Mouse (Mus musculus) midbrain, embryonic 12.5 days (tissue): ENCODE data around the gene Fbln2. TPM values are rescaled to one million over a fixed set of nuclear protein-coding genes. Genes with fewer than 3 reads are reported as not detected.

ENCODE experiments used
- ATAC-seq: fragments of 200-750 bp; cut with Nextera tagmentation; 2 replicates; pipeline ENCODE4 v1.8.0; 2017; ENCODE audit warnings: low read depth, moderate TSS enrichment, moderate library complexity; ENCODE audit not compliant: low FRiP score
- H3K27ac ChIP-seq: fragments of 300-500 bp; sonication (generic); replicated peaks from 2 replicates; pipeline ENCODE4 v1.5.1; 2016; ENCODE audit warnings: mild to moderate bottlenecking
- H3K27me3 ChIP-seq: fragments of 300-500 bp; sonication (generic); 2 replicates; pipeline ENCODE4 v1.6.1; 2016; ENCODE audit warnings: mild to moderate bottlenecking
- H3K36me3 ChIP-seq: fragments of 300-500 bp; sonication (generic); 2 replicates; pipeline ENCODE4 v1.6.1; 2016
- H3K4me1 ChIP-seq: fragments of 300-500 bp; sonication (generic); 2 replicates; pipeline ENCODE4 v1.6.1; 2016
- H3K4me2 ChIP-seq: fragments of 300-500 bp; sonication (generic); replicated peaks from 2 replicates; pipeline ENCODE4 v1.6.1; 2016; ENCODE audit warnings: mild to moderate bottlenecking, moderate library complexity
- H3K4me3 ChIP-seq: fragments of 300-500 bp; sonication (generic); 2 replicates; pipeline ENCODE4 v1.5.1; 2016; ENCODE audit warnings: mild to moderate bottlenecking
- H3K9ac ChIP-seq: fragments of 300-500 bp; sonication (generic); replicated peaks from 2 replicates; pipeline ENCODE4 v1.6.1; 2016; ENCODE audit warnings: mild to moderate bottlenecking, moderate library complexity
- H3K9me3 ChIP-seq: fragments of 300-500 bp; sonication (generic); 2 replicates; pipeline ENCODE4 v1.6.1; 2016; ENCODE audit warnings: mild to moderate bottlenecking
- WGBS: fragments of 180-500 bp; shearing (Covaris S2); methylation state at CpG from one replicate; pipeline ENCODE4 v1.1.7; 2016; 5-methylcytosine and 5-hydroxymethylcytosine counted together
- polyA plus RNA-seq: library from polyadenylated mRNA; unstranded; fragments of >200 nt; fragmentation: Nextera tagmentation; extraction: Ambion mirVana; gene quantifications from 2 replicates; pipeline ENCODE4 v1.2.1, GENCODE M21; 2016

The Fbln2 gene
- polyA plus RNA-seq, 1 experiment from 2014 or later = 66.6 TPM

- Histone ChIP-seq H3K9me3 (no peaks in the 10 kb centered on the region), H3K4me2 (no peak overlapping the region), H3K4me3 (no peak overlapping the region), H3K36me3 (no peaks in the 10 kb centered on the region), H3K9ac (no peak overlapping the region), H3K27ac (no peak overlapping the region), H3K4me1 (peaks cover 9% of the 10 kb centered on the region), H3K27me3 (peaks cover 17% of the 10 kb centered on the region)
- 85% methylated on average over 16 of the region's 16 CpGs for WGBS
- no peak for ATAC-seq
Observed at GRCm38 (mm10) chr6:91259440-91260120, 47.3 kb downstream of the Fbln2 start.

DNA sequence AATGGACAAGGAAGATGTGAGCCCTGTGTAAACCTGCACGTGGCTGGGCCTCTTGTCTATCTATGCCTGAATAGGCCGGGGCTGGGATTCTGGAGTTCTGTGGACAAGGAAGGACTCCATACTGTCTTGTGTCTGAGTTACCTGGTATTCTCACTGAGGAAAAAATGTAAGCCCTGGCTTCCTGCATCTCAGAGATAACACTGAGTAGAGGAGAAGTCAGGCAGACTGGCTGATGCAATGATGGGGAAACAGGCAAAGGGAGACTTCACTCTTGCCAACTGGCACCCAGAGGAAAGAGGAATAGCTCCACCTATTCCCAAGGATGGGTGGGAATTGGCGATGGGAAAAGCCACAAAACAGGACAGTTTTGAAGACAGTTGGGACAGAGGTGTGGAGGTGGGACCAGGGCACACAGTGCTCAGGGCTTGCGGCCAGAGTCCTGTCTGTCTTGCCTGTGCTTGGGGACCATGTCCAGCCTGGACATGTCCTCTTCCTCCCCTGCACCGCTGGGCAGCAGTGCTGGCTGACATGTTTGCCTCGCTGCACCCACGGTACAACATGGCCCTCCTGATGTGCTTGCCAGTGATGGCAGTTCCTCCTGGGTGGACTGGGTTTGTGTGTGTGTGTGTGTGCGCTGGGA lies 48.2 kb downstream of the Fbln2 start:
- H3K27me3 ChIP-seq = peaks cover 17% of the 10 kb centered on the region
- no peaks in the 10 kb centered on the region for H3K9me3 ChIP-seq
- H3K9ac ChIP-seq = no peak overlapping the region
- peaks cover 11% of the 10 kb centered on the region for H3K4me1 ChIP-seq
- H3K4me3 ChIP-seq = no peak overlapping the region
- no peaks in the 10 kb centered on the region for H3K36me3 ChIP-seq
- ATAC-seq = no peak
- no peak overlapping the region for H3K4me2 ChIP-seq
- 83% methylated on average over 8 of the region's 8 CpGs for WGBS
- H3K27ac ChIP-seq = no peak overlapping the region

GRCm38 (mm10) chr6:91260987-91261367 lies 48.7 kb downstream of the Fbln2 start:
- WGBS = 41% methylated on average over 3 of the region's 3 CpGs

GRCm38 (mm10) chr6:91265616-91266015 lies 53.4 kb downstream of the Fbln2 start:
- Histone ChIP-seq H3K9me3 (no peaks in the 10 kb centered on the region), H3K9ac (no peak overlapping the region)
- ATAC-seq = no peak

More at GRCm38 (mm10) chr6:91260987-91261367, 48.7 kb downstream of the Fbln2 start:
- Histone ChIP-seq H3K4me3 (no peak overlapping the region), H3K9ac (no peak overlapping the region), H3K4me1 (peaks cover 11% of the 10 kb centered on the region), H3K9me3 (no peaks in the 10 kb centered on the region), H3K36me3 (no peaks in the 10 kb centered on the region), H3K27me3 (peaks cover 17% of the 10 kb centered on the region), H3K4me2 (no peak overlapping the region), H3K27ac (0 out of 2 replicates have a peak overlapping the region, but pooled peaks have one; percentile 11)
- no peak for ATAC-seq

GRCm38 (mm10) chr6:91266647-91267046 lies 54.4 kb downstream of the Fbln2 start:
- peaks cover 4% of the 10 kb centered on the region; the same call in 1 of the 2 replicates for H3K4me1 ChIP-seq
- no peak for ATAC-seq
- no peaks in the 10 kb centered on the region for H3K36me3 ChIP-seq
- no peak overlapping the region for H3K4me3 ChIP-seq
- H3K27me3 ChIP-seq = 0 out of 2 replicates have a peak, but pooled peaks cover 3% of the 10 kb centered on the region
- H3K27ac ChIP-seq = no peak overlapping the region
- WGBS = 86% methylated on average over 1 of the region's 1 CpGs
- H3K9me3 ChIP-seq = no peaks in the 10 kb centered on the region
- H3K4me2 ChIP-seq = no peak overlapping the region
- no peak overlapping the region for H3K9ac ChIP-seq

More at GRCm38 (mm10) chr6:91265616-91266015, 53.4 kb downstream of the Fbln2 start:
- Histone ChIP-seq H3K27me3 (0 out of 2 replicates have a peak, but pooled peaks cover 5% of the 10 kb centered on the region), H3K4me2 (no peak overlapping the region), H3K27ac (no peak overlapping the region), H3K4me3 (no peak overlapping the region), H3K36me3 (no peaks in the 10 kb centered on the region), H3K4me1 (peaks cover 13% of the 10 kb centered on the region)
- 88% methylated on average over 12 of the region's 12 CpGs for WGBS

DNA sequence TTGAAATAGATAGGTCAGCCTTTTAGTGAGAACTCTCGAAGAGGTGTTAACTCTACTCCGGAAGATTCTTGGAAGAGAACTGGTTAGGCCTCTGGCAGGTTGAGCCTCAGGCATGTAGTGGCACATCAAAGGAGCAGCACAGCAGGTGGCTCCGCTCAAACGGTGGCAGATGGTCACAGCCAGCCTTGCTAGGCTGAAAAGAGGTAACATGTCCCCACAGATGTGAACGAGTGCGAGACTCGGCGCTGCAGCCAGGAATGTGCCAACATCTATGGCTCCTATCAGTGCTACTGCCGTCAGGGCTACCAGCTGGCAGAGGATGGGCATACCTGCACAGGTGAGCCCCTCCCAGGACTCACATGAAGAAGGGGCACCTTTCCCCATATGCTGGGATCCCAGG lies 56.1 kb downstream of the Fbln2 start:
- no peaks in the 10 kb centered on the region for H3K9me3 ChIP-seq
- no peak overlapping the region for H3K4me3 ChIP-seq
- H3K27me3 ChIP-seq = no peaks in the 10 kb centered on the region
- peaks cover 4% of the 10 kb centered on the region; the same call in 1 of the 2 replicates for H3K4me1 ChIP-seq
- no peak overlapping the region for H3K4me2 ChIP-seq
- WGBS = 66% methylated on average over 9 of the region's 9 CpGs
- no peak overlapping the region for H3K27ac ChIP-seq
- H3K9ac ChIP-seq = no peak overlapping the region
- ATAC-seq = no peak
- H3K36me3 ChIP-seq = no peaks in the 10 kb centered on the region

DNA sequence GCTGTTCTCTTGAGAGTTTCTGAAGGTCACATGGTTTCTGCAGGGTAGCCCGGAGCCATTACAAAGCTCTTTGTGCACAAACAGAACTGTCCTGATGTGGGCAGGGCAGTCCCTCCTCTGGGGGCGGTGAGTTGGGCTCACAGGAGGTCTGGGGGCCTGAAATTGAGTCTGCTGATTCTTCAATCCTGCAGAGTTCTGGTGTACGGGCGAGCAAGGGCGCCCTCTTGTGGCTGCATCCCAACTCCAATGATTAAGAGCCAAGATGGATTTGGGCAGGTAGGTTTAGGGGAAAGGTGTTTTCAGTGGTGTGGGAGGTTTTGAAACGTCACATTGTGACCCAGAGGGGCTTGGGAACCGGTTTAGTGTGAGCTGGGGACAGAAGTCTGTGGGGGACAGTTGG lies 65.3 kb downstream of the Fbln2 start:
- Histone ChIP-seq H3K4me1 (peaks cover 4% of the 10 kb centered on the region; the same call in 1 of the 2 replicates), H3K27ac (no peak overlapping the region), H3K36me3 (no peaks in the 10 kb centered on the region), H3K9ac (no peak overlapping the region), H3K4me2 (no peak overlapping the region), H3K27me3 (peaks cover 39% of the 10 kb centered on the region), H3K4me3 (no peak overlapping the region), H3K9me3 (no peaks in the 10 kb centered on the region)
- WGBS = 2% methylated on average over 7 of the region's 7 CpGs
- peak; percentile 25; the same call in 1 of the 2 replicates for ATAC-seq

GRCm38 (mm10) chr6:91278302-91278701 lies 66.0 kb downstream of the Fbln2 start:
- Histone ChIP-seq H3K27ac (0 out of 2 replicates have a peak overlapping the region, but pooled peaks have one; percentile 11), H3K4me1 (peaks cover 4% of the 10 kb centered on the region; the same call in 1 of the 2 replicates), H3K27me3 (peaks cover 47% of the 10 kb centered on the region), H3K36me3 (no peaks in the 10 kb centered on the region), H3K9me3 (no peaks in the 10 kb centered on the region), H3K9ac (no peak overlapping the region; the same call in 1 of the 2 replicates), H3K4me2 (no peak overlapping the region), H3K4me3 (no peak overlapping the region)
- no peak for ATAC-seq
- 8% methylated on average over 1 of the region's 1 CpGs for WGBS

DNA sequence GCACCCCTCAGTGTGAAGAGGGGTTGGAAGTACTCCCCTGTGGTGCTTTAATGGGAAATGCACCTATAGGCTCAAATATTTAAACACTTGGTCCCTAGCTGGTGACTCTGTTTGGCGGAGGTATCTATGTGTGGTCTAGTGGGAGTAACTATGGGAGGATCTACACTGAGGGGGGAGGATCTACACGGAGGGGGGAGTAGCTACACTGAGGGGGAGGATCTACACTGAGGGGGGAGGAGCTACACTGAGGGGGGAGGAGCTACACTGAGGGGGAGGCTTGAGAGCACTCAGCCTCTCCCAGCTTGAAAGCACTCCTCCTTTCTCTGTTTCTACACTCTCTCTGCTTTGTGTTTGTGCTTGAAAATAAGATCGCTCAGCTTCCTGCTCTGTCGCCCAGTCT lies 67.2 kb downstream of the Fbln2 start:
- 38% methylated on average over 4 of the region's 4 CpGs for WGBS
- no peak overlapping the region for H3K4me2 ChIP-seq
- H3K27me3 ChIP-seq = peaks cover 56% of the 10 kb centered on the region
- H3K4me3 ChIP-seq = no peak overlapping the region
- ATAC-seq = no peak
- no peak overlapping the region for H3K9ac ChIP-seq
- H3K9me3 ChIP-seq = no peaks in the 10 kb centered on the region
- H3K36me3 ChIP-seq = no peaks in the 10 kb centered on the region
- no peak overlapping the region for H3K27ac ChIP-seq
- peaks cover 10% of the 10 kb centered on the region for H3K4me1 ChIP-seq

GRCm38 (mm10) chr6:91281206-91281605 lies 69.0 kb downstream of the Fbln2 start:
- Histone ChIP-seq H3K4me3 (no peak overlapping the region), H3K36me3 (no peaks in the 10 kb centered on the region), H3K4me2 (no peak overlapping the region), H3K9me3 (no peaks in the 10 kb centered on the region), H3K4me1 (peaks cover 27% of the 10 kb centered on the region), H3K27ac (no peak overlapping the region), H3K9ac (no peak overlapping the region), H3K27me3 (peaks cover 65% of the 10 kb centered on the region)
- ATAC-seq = 0 out of 2 replicates have a peak, but pooled peaks have one; percentile 14
- WGBS = 3% methylated on average over 6 of the region's 6 CpGs

GRCm38 (mm10) chr6:91281747-91282146 lies 69.5 kb downstream of the Fbln2 start:
- Histone ChIP-seq H3K36me3 (no peaks in the 10 kb centered on the region), H3K27me3 (peaks cover 64% of the 10 kb centered on the region), H3K9me3 (no peaks in the 10 kb centered on the region), H3K4me1 (peaks cover 31% of the 10 kb centered on the region), H3K27ac (no peak overlapping the region), H3K9ac (no peak overlapping the region), H3K4me3 (no peak overlapping the region), H3K4me2 (no peak overlapping the region)
- ATAC-seq = no peak
- 55% methylated on average over 5 of the region's 5 CpGs for WGBS

GRCm38 (mm10) chr6:91283031-91283430 lies 70.8 kb downstream of the Fbln2 start:
- no peak overlapping the region for H3K27ac ChIP-seq
- no peaks in the 10 kb centered on the region for H3K9me3 ChIP-seq
- 75% methylated on average over 7 of the region's 7 CpGs for WGBS
- H3K4me3 ChIP-seq = no peak overlapping the region
- no peak overlapping the region for H3K9ac ChIP-seq
- ATAC-seq = no peak
- peaks cover 72% of the 10 kb centered on the region for H3K27me3 ChIP-seq
- no peaks in the 10 kb centered on the region for H3K36me3 ChIP-seq
- peaks cover 41% of the 10 kb centered on the region for H3K4me1 ChIP-seq
- no peak overlapping the region for H3K4me2 ChIP-seq
